Mouse (Mus musculus): ENCODE data around the gene Tlx3. TPM values are rescaled to one million over a fixed set of nuclear protein-coding genes. Genes with fewer than 3 reads are reported as not detected.

The Tlx3 gene
- polyA plus RNA-seq, 1 experiment, result not detected

DNA sequence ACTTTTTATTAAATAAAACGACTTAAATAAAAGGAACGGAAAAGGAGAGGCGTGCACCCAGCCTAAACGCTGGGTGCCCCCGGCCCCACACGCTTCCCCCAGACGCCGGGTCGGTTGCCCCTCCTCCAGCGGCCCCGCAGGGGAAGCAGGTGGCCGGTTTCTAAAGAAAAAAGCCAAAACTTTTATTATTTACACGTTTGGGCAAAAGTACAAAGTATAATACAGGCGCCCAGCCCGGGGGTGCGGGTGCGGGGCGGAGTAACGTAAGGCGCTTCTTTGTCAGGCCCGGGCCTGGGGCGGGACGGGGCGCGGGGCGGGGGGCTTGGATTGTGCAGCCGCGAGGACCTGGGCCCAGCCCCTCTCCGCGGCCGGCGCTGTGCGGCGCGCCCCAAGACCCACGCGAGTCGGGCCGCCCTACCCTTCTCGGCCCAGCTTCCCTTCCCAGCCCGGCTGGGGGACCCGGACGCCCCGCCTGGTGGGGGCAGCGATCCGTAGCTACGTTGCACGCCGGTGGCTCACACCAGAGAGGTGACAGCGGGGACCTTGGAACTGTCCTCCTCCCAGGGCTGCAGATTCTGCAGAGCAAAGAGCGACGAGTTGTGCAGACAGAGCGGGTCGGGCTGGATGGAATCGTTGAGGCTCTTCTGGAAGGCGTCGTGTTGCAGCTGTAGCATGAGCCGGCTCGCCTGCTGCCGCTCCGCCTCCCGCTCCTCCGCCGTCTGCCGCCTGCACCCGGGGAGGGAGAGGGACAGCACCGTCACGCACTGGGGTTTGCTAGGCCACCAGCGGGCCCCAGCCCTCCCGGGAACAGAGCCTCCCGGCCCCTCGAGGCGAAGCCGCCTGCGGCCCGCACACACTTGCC lies 2.4 kb downstream of the Tlx3 start:
- Histone ChIP-seq H3ac (ENCODE audit: control insufficient read depth, insufficient read length, low read depth) (no peak overlapping the region), H3K27me3 (ENCODE audit: control insufficient read depth, insufficient read depth, insufficient read length) (peaks cover 33% of the 10 kb centered on the region), H3K79me2 (ENCODE audit: control insufficient read depth, insufficient read depth) (no peaks in the 10 kb centered on the region), H3K4me3 (ENCODE audit: insufficient read depth, poor library complexity, severe bottlenecking) (no peak overlapping the region), H3K36me3 (ENCODE audit: control insufficient read depth, insufficient read depth) (no peaks in the 10 kb centered on the region), H3K79me3 (ENCODE audit: low read depth) (no peaks in the 10 kb centered on the region)
- no peak for TF ChIP-seq USF1 (IDR thresholded peaks at IDR 0.05; ENCODE audit: low read depth)
- TF ChIP-seq CTCF (IDR thresholded peaks at IDR 0.05; ENCODE audit: control insufficient read depth, insufficient read depth, insufficient read length), result no peak
- TF ChIP-seq CEBPB (IDR thresholded peaks at IDR 0.05; ENCODE audit: low read depth), result no peak
- TF ChIP-seq MYOG (IDR thresholded peaks at IDR 0.05; ENCODE audit: control insufficient read depth, extremely low read depth, insufficient read length), result no peak
- TF ChIP-seq MAX (IDR thresholded peaks at IDR 0.05), result no peak
- no peak for TF ChIP-seq MYOD1 (IDR thresholded peaks at IDR 0.05; ENCODE audit: control insufficient read depth, insufficient read length, low read depth)
- TF ChIP-seq FOSL1 (IDR thresholded peaks at IDR 0.05; ENCODE audit: insufficient read depth, low read length, poor library complexity, severe bottlenecking), result no peak

DNA sequence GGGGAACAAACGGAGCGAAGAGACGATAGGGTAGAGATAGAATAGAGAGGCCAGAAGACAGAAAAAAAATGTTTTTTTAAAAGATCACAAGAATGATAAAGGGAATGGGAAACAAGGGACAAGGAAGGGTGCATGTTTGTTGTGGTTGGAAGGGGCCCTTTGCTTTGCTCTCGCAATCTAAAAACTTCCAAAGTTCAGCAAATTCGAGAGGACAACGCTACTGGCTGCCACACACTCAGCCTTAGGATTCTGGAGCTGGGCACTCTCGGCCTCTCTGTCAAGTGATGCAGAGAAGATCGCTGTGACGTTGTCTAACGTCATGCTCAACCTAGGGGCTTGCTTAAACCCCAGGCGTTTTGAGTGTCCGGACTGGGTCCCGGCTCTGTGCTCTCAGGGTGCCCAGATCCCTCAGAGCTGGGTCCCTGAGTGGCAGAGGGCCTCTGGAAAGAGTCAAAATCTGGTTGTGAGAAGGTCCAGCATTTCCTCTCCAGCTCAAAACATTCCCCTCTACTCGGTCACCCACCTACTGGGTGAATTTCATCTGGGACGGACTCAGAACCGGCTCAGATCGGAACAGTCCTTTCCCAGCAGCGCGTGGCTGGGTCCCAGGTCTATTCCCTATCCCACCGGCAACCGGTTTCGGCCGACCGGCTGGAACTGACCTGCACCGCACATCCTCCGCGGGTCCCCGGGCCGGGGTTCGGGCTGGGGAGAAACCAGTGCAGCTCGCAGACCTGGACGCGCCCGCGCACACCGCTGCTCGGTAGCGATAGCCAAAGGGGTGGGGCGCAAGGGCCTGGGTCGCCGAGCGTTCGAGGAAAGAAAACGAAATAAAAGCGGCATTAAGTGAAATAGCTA lies 3.3 kb downstream of the Tlx3 start:
- peaks cover 33% of the 10 kb centered on the region for H3K27me3 ChIP-seq (ENCODE audit: control insufficient read depth, insufficient read depth, insufficient read length)
- H3K36me3 ChIP-seq (ENCODE audit: control insufficient read depth, insufficient read depth), result no peaks in the 10 kb centered on the region
- H3ac ChIP-seq (ENCODE audit: control insufficient read depth, insufficient read length, low read depth), result no peak overlapping the region
- no peak overlapping the region for H3K4me3 ChIP-seq (ENCODE audit: insufficient read depth, poor library complexity, severe bottlenecking)
- TF ChIP-seq MYOD1 (IDR thresholded peaks at IDR 0.05; ENCODE audit: control insufficient read depth, insufficient read length, low read depth) (no peak), CTCF (IDR thresholded peaks at IDR 0.05; ENCODE audit: control insufficient read depth, insufficient read depth, insufficient read length) (no peak), FOSL1 (IDR thresholded peaks at IDR 0.05; ENCODE audit: insufficient read depth, low read length, poor library complexity, severe bottlenecking) (no peak), USF1 (IDR thresholded peaks at IDR 0.05; ENCODE audit: low read depth) (no peak), CEBPB (IDR thresholded peaks at IDR 0.05; ENCODE audit: low read depth) (no peak), MAX (IDR thresholded peaks at IDR 0.05) (no peak), MYOG (IDR thresholded peaks at IDR 0.05; ENCODE audit: control insufficient read depth, extremely low read depth, insufficient read length) (no peak)
- no peaks in the 10 kb centered on the region for H3K79me2 ChIP-seq (ENCODE audit: control insufficient read depth, insufficient read depth)
- H3K79me3 ChIP-seq (ENCODE audit: low read depth), result no peaks in the 10 kb centered on the region

GRCm38 (mm10) chr11:33199117-33199514 lies 4.3 kb downstream of the Tlx3 start:
- Histone ChIP-seq H3K27me3 (ENCODE audit: control insufficient read depth, insufficient read depth, insufficient read length) (peaks cover 30% of the 10 kb centered on the region), H3ac (ENCODE audit: control insufficient read depth, insufficient read length, low read depth) (no peak overlapping the region), H3K79me2 (ENCODE audit: control insufficient read depth, insufficient read depth) (no peaks in the 10 kb centered on the region), H3K4me3 (ENCODE audit: insufficient read depth, poor library complexity, severe bottlenecking) (no peak overlapping the region), H3K79me3 (ENCODE audit: low read depth) (no peaks in the 10 kb centered on the region), H3K36me3 (ENCODE audit: control insufficient read depth, insufficient read depth) (no peaks in the 10 kb centered on the region)
- no peak for TF ChIP-seq MYOD1 (IDR thresholded peaks at IDR 0.05; ENCODE audit: control insufficient read depth, insufficient read length, low read depth)
- no peak for TF ChIP-seq MYOG (IDR thresholded peaks at IDR 0.05; ENCODE audit: control insufficient read depth, extremely low read depth, insufficient read length)
- no peak for TF ChIP-seq FOSL1 (IDR thresholded peaks at IDR 0.05; ENCODE audit: insufficient read depth, low read length, poor library complexity, severe bottlenecking)
- no peak for TF ChIP-seq USF1 (IDR thresholded peaks at IDR 0.05; ENCODE audit: low read depth)
- TF ChIP-seq CTCF (IDR thresholded peaks at IDR 0.05; ENCODE audit: control insufficient read depth, insufficient read depth, insufficient read length), result no peak
- TF ChIP-seq CEBPB (IDR thresholded peaks at IDR 0.05; ENCODE audit: low read depth), result no peak
- no peak for TF ChIP-seq MAX (IDR thresholded peaks at IDR 0.05)

DNA sequence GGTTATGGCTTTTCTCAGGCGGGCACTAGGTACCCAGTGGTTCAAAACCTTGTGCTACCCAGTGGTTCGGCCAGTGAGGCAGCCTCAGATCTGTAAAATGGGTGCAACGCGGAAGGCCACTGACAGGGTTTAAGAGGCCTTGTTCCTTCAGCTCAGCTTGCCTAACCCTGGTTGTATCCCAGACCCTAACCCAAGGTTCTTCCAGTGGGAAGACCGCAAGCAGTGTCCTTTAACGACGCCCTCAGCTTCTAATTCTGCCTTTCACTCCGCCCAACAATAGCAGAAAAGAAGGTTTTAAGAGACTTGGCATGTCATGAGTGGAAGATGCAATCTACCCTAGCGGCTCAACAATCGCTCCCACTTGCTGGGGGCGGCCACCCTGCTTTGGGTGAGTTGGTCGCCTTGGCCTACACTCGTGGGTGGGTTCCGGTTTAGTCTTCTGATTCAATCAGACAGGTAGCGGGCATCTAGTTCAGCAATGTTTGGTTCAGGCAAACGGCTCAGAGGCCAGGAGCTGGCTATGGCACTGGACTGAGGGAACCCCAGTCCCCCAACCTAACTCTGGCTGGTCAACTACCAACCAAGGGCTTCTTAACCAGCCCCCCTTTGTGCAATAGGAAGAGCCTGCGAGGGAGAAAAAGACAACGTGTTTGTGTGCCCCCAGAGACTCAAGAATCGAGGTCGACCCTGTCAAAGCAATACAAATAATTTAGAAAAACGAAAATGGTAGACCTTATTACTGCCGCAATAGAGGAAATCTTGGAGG lies 4.9 kb downstream of the Tlx3 start:
- H3K79me2 ChIP-seq (ENCODE audit: control insufficient read depth, insufficient read depth), result no peaks in the 10 kb centered on the region
- no peaks in the 10 kb centered on the region for H3K36me3 ChIP-seq (ENCODE audit: control insufficient read depth, insufficient read depth)
- no peaks in the 10 kb centered on the region for H3K79me3 ChIP-seq (ENCODE audit: low read depth)
- TF ChIP-seq MYOG (IDR thresholded peaks at IDR 0.05; ENCODE audit: control insufficient read depth, extremely low read depth, insufficient read length), result no peak
- no peak for TF ChIP-seq USF1 (IDR thresholded peaks at IDR 0.05; ENCODE audit: low read depth)
- no peak for TF ChIP-seq CEBPB (IDR thresholded peaks at IDR 0.05; ENCODE audit: low read depth)
- TF ChIP-seq CTCF (IDR thresholded peaks at IDR 0.05; ENCODE audit: control insufficient read depth, insufficient read depth, insufficient read length), result no peak
- TF ChIP-seq MAX (IDR thresholded peaks at IDR 0.05), result no peak
- no peak for TF ChIP-seq FOSL1 (IDR thresholded peaks at IDR 0.05; ENCODE audit: insufficient read depth, low read length, poor library complexity, severe bottlenecking)
- TF ChIP-seq MYOD1 (IDR thresholded peaks at IDR 0.05; ENCODE audit: control insufficient read depth, insufficient read length, low read depth), result no peak
- peaks cover 32% of the 10 kb centered on the region for H3K27me3 ChIP-seq (ENCODE audit: control insufficient read depth, insufficient read depth, insufficient read length)
- H3ac ChIP-seq (ENCODE audit: control insufficient read depth, insufficient read length, low read depth), result no peak overlapping the region
- no peak overlapping the region for H3K4me3 ChIP-seq (ENCODE audit: insufficient read depth, poor library complexity, severe bottlenecking)

GRCm38 (mm10) chr11:33197673-33198072 lies 5.7 kb downstream of the Tlx3 start:
- H3K27me3 ChIP-seq (ENCODE audit: control insufficient read depth, insufficient read depth, insufficient read length), result peaks cover 39% of the 10 kb centered on the region
- no peak for TF ChIP-seq MYOG (IDR thresholded peaks at IDR 0.05; ENCODE audit: control insufficient read depth, extremely low read depth, insufficient read length)
- TF ChIP-seq CTCF (IDR thresholded peaks at IDR 0.05; ENCODE audit: control insufficient read depth, insufficient read depth, insufficient read length), result no peak
- TF ChIP-seq FOSL1 (IDR thresholded peaks at IDR 0.05; ENCODE audit: insufficient read depth, low read length, poor library complexity, severe bottlenecking), result no peak
- no peak for TF ChIP-seq MAX (IDR thresholded peaks at IDR 0.05)
- no peak for TF ChIP-seq USF1 (IDR thresholded peaks at IDR 0.05; ENCODE audit: low read depth)
- no peak for TF ChIP-seq CEBPB (IDR thresholded peaks at IDR 0.05; ENCODE audit: low read depth)
- no peak overlapping the region for H3ac ChIP-seq (ENCODE audit: control insufficient read depth, insufficient read length, low read depth)
- H3K79me2 ChIP-seq (ENCODE audit: control insufficient read depth, insufficient read depth), result no peaks in the 10 kb centered on the region
- H3K4me3 ChIP-seq (ENCODE audit: insufficient read depth, poor library complexity, severe bottlenecking), result no peak overlapping the region
- H3K79me3 ChIP-seq (ENCODE audit: low read depth), result no peaks in the 10 kb centered on the region
- no peaks in the 10 kb centered on the region for H3K36me3 ChIP-seq (ENCODE audit: control insufficient read depth, insufficient read depth)
